Mouse (Mus musculus): Measurements from ENCODE around the gene Pald1. TPM values are rescaled to one million over a fixed set of nuclear protein-coding genes. Genes with fewer than 3 reads are reported as not detected.

The Pald1 gene
- total and polyA plus RNA-seq, 2 experiments from 2014 or later: 17.9 to 66.8 TPM

DNA sequence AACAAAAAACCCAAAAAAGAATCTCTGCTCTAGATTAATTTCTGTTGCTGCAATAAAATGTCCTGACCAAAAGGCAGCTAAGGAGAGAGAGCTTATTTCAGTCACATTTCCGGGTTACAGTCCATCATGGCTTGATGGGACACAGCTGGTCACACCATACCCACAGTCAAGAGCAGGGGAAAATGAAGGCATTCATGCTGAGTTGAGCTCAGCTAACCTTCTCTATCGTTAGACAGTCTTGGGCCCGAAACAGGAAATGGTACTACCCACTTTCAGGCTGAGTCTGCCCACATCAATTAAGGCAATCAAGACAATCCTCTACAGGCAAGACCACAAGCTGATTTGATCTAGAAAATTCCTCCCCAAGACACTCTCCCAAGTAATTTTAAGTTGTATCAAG, 82.3 kb downstream of the Pald1 start:
- no peak overlapping the region for H3K4me3 ChIP-seq (ENCODE audit: low read depth, low read length)
- H3K9me3 ChIP-seq (replicated peaks; ENCODE audit: control insufficient read depth, low read length): no peaks in the 10 kb centered on the region
- no peaks in the 10 kb centered on the region for H3K36me3 ChIP-seq (replicated peaks; ENCODE audit: control insufficient read depth, insufficient read depth, low read length)
- no peak overlapping the region for H3K4me2 ChIP-seq (ENCODE audit: low read depth, low read length)
- no peak overlapping the region for H3K27ac ChIP-seq (ENCODE audit: low read depth)
- H3K27me3 ChIP-seq (ENCODE audit: control insufficient read depth, insufficient read depth, low read length): no peaks in the 10 kb centered on the region
- TF ChIP-seq EP300 (IDR thresholded peaks at IDR 0.05; ENCODE audit: low read depth): no peak
- no peak for TF ChIP-seq CTCF (IDR thresholded peaks at IDR 0.05; ENCODE audit: low read depth)
- WGBS: 69% methylated on average over 3 of the region's 3 CpGs
- DNase-seq (ENCODE audit: low spot score): no peak
- 0 out of 2 replicates have a peak, but pooled peaks cover 12% of the 10 kb centered on the region for H3K4me1 ChIP-seq (ENCODE audit: control insufficient read depth, insufficient read depth)
- no peak for ATAC-seq (ENCODE audit: insufficient read depth, low read depth)
- no peak overlapping the region for H3K9ac ChIP-seq (replicated peaks; ENCODE audit: low read depth, low read length)

DNA sequence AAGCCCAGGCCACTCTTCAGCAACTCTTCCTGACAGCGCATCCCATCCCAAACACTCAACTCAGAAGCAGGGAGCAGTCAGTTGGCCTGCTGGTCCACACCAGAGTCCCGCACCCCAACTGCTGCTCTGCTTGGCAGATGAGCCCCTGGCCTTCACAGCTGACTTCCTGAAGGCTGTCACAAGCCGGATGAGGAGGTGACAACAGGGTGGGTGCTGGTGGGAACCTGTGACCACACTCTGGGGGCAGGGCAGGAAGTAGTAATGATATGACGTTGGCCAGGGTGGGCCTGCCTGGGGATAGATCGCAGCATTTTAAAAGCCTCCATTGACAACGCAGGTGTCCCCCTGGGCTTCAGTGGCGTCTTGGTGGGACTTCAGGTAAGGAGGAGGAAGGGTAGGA, 85.9 kb downstream of the Pald1 start, which contains the start of gene Prf1:
Gene Prf1 (plus strand): TSS at position 357 of the 400 bp plus-strand sequence.
- no peaks in the 10 kb centered on the region for H3K9me3 ChIP-seq (replicated peaks; ENCODE audit: control insufficient read depth, low read length)
- H3K27ac ChIP-seq (ENCODE audit: low read depth): no peak within 1 kb of the TSS
- WGBS: 66% methylated on average over 7 of the region's 7 CpGs
- H3K4me2 ChIP-seq (ENCODE audit: low read depth, low read length): no peak within 1 kb of the TSS; the same call in 1 of the 2 replicates
- TF ChIP-seq EP300 (IDR thresholded peaks at IDR 0.05; ENCODE audit: low read depth): no peak
- TF ChIP-seq CTCF (IDR thresholded peaks at IDR 0.05; ENCODE audit: low read depth): no peak
- H3K4me1 ChIP-seq (ENCODE audit: control insufficient read depth, insufficient read depth): 0 out of 2 replicates have a peak, but pooled peaks cover 12% of the 10 kb centered on the region
- H3K4me3 ChIP-seq (ENCODE audit: low read depth, low read length): no peak within 1 kb of the TSS
- H3K27me3 ChIP-seq (ENCODE audit: control insufficient read depth, insufficient read depth, low read length): no peaks in the 10 kb centered on the region
- H3K9ac ChIP-seq (replicated peaks; ENCODE audit: low read depth, low read length): no peak within 1 kb of the TSS
- ATAC-seq (ENCODE audit: insufficient read depth, low read depth) (no peak), DNase-seq (ENCODE audit: low spot score) (no peak)
- no peaks in the 10 kb centered on the region for H3K36me3 ChIP-seq (replicated peaks; ENCODE audit: control insufficient read depth, insufficient read depth, low read length)

DNA sequence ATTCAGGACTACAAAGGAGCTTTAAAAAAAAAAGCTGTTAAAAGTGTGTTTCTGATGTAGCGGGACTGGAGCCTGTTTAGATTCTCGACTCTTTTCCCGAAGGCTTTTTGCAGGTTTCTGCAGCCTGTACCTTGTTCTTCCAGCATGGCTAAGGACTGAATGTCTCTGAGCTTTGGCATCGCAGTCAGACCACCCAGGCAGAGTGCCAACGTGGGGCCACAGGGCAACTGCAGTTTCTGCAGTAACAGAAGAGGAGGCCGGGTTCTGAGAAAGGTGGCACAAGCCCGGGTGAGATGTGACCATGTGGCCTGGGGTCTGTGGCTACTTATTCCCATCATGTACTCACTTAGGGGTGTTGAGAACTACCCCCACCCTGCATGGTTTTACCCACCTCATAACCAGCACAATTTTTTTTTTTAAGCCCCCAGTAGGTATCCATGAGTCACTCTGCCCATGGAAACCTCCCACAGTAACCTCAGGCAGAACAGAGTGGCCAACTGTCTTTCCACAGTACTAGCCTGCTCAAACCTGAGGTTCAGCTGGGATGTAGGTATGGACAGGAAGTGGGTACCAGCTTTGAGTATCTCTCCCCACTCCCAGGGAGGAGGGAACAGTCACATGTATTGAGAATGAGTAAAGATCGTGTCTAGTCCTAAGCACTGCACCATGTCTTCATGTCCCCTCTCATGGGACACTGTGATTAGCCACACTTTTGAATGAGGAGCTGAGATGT, 86.5 kb downstream of the Pald1 start:
- Histone ChIP-seq H3K4me1 (ENCODE audit: control insufficient read depth, insufficient read depth) (0 out of 2 replicates have a peak, but pooled peaks cover 12% of the 10 kb centered on the region), H3K9me3 (replicated peaks; ENCODE audit: control insufficient read depth, low read length) (no peaks in the 10 kb centered on the region), H3K36me3 (replicated peaks; ENCODE audit: control insufficient read depth, insufficient read depth, low read length) (no peaks in the 10 kb centered on the region), H3K4me2 (ENCODE audit: low read depth, low read length) (no peak overlapping the region), H3K9ac (replicated peaks; ENCODE audit: low read depth, low read length) (no peak overlapping the region), H3K27ac (ENCODE audit: low read depth) (no peak overlapping the region), H3K4me3 (ENCODE audit: low read depth, low read length) (no peak overlapping the region), H3K27me3 (ENCODE audit: control insufficient read depth, insufficient read depth, low read length) (no peaks in the 10 kb centered on the region)
- WGBS: 62% methylated on average over 8 of the region's 8 CpGs
- DNase-seq (ENCODE audit: low spot score) (no peak), ATAC-seq (ENCODE audit: insufficient read depth, low read depth) (no peak)
- TF ChIP-seq CTCF (IDR thresholded peaks at IDR 0.05; ENCODE audit: low read depth) (no peak), EP300 (IDR thresholded peaks at IDR 0.05; ENCODE audit: low read depth) (no peak)

DNA sequence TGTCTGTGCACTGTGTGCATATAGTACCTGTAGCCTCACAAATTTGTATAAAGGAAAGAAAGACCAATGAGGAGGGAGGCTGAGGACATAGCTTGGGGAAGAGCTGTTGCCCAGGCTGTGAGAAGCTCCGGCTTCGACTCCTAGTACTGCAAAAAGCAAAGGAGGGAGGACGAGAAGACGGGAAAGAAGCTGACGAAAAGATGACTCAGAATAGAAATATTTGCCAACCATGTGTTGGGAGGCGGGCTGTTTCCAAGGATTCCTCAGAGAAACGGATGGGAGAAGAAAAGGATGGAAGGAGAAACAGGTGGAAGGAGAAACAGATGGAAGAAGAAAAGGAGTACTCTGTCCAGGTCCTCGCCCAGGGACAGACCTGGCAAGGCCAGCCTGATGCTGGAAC, 89.1 kb downstream of the Pald1 start:
- Histone ChIP-seq H3K9ac (replicated peaks; ENCODE audit: low read depth, low read length) (no peak overlapping the region), H3K36me3 (replicated peaks; ENCODE audit: control insufficient read depth, insufficient read depth, low read length) (no peaks in the 10 kb centered on the region), H3K27ac (ENCODE audit: low read depth) (no peak overlapping the region), H3K4me2 (ENCODE audit: low read depth, low read length) (no peak overlapping the region), H3K9me3 (replicated peaks; ENCODE audit: control insufficient read depth, low read length) (no peaks in the 10 kb centered on the region), H3K4me1 (ENCODE audit: control insufficient read depth, insufficient read depth) (peaks cover 18% of the 10 kb centered on the region), H3K27me3 (ENCODE audit: control insufficient read depth, insufficient read depth, low read length) (no peaks in the 10 kb centered on the region), H3K4me3 (ENCODE audit: low read depth, low read length) (no peak overlapping the region)
- WGBS: 48% methylated on average over 8 of the region's 8 CpGs
- ATAC-seq (ENCODE audit: insufficient read depth, low read depth) (no peak), DNase-seq (ENCODE audit: low spot score) (no peak)
- TF ChIP-seq EP300 (IDR thresholded peaks at IDR 0.05; ENCODE audit: low read depth): no peak
- no peak for TF ChIP-seq CTCF (IDR thresholded peaks at IDR 0.05; ENCODE audit: low read depth)

DNA sequence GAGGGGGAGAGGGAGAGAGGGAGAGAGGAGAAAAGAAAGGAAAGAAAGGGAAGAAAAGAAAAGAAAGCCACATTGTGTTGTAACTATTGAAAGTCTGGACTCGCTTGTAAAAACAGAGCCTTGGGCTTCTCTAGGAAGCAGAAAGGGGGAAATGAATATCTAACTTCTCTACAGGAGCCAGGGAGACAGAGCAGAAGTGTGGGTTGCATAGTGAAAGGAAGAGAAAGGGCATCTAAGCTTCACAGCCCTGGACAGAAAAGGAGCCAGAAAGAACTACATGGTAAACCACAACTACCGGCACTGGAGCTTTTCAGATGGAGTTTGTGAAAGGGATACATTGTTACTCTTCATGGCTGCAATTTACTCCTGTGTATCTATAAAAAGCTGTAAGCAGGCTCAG, 92.9 kb downstream of the Pald1 start:
- DNase-seq (ENCODE audit: low spot score): no peak
- Histone ChIP-seq H3K9ac (replicated peaks; ENCODE audit: low read depth, low read length) (no peak overlapping the region), H3K27me3 (ENCODE audit: control insufficient read depth, insufficient read depth, low read length) (no peaks in the 10 kb centered on the region), H3K4me1 (ENCODE audit: control insufficient read depth, insufficient read depth) (peaks cover 7% of the 10 kb centered on the region), H3K4me3 (ENCODE audit: low read depth, low read length) (no peak overlapping the region), H3K4me2 (ENCODE audit: low read depth, low read length) (no peak overlapping the region), H3K27ac (ENCODE audit: low read depth) (peak overlapping the region; percentile 84), H3K9me3 (replicated peaks; ENCODE audit: control insufficient read depth, low read length) (no peaks in the 10 kb centered on the region), H3K36me3 (replicated peaks; ENCODE audit: control insufficient read depth, insufficient read depth, low read length) (no peaks in the 10 kb centered on the region)
- no peak for ATAC-seq (ENCODE audit: insufficient read depth, low read depth)
- no peak for TF ChIP-seq CTCF (IDR thresholded peaks at IDR 0.05; ENCODE audit: low read depth)
- TF ChIP-seq EP300 (IDR thresholded peaks at IDR 0.05; ENCODE audit: low read depth): no peak
- WGBS: 32% methylated on average over 2 of the region's 2 CpGs
